Mouse (Mus musculus): Measurements from ENCODE around the gene Vps16.

Gene Vps16

DNA sequence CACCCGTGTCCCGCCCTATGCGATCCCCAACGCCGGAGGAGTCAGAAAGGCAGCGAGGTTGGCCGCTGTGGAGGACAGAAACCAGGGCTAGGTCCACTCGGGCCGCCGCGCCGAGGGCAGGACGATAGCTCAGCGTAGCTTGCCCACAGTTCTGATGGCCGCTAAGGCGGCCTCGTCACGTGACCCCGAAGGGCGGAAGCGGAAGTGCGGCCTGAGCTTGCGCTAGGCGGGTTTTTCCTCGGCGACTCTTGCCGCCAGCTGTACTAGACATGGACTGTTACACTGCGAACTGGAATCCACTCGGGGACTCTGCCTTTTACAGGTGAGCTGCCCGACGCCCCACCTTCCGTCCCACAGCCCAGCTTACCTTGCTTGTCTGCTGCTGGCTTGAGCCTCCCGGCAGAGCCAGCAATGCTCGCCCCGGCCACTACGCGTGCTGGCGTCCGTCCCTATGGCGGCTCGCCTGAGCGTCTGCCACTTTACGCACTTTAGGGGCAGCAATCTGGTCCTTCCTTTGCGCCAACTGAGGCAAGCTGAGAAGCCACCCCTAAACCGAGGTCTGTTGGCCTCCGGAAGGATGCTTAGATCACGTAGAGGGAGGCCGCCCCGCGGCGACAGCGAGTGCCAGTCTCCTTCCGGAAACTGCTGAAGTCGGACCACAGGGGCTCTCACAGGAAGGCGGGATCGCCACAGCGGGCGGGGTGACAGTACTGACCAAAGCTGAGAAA is at the start of gene Vps16, which contains the start of gene Pced1a:
TSS of gene Vps16 (plus strand) at position 214 of the 728 bp plus-strand sequence.
TSS of gene Pced1a (minus strand) at position 576 of the 728 bp plus-strand sequence.
- peak; percentile 89 to 92 for DNase-seq (ENCODE audit: low spot score in 2 of 2)

DNA sequence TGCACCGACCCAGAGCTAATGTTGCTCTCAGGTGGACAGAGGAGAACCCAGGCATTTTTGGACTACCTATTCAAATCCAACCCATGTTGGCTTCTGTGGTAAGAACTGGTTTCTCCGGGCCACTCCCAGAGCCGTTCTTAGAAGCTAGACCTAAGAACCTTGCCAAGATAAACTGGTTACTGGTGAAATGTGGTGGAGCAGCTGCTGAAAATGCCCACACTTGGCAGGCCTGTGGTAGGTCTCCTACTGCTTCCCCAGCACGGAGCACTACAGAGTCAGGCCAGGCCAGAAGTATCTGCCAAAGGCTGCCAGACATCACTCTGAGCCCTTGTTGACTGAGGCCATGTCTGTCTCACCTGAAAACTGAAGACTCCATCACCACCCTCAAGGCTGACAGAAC is 49.2 kb upstream of the Vps16 start:
- DNase-seq (ENCODE audit: low spot score in 2 of 2) = no peak

DNA sequence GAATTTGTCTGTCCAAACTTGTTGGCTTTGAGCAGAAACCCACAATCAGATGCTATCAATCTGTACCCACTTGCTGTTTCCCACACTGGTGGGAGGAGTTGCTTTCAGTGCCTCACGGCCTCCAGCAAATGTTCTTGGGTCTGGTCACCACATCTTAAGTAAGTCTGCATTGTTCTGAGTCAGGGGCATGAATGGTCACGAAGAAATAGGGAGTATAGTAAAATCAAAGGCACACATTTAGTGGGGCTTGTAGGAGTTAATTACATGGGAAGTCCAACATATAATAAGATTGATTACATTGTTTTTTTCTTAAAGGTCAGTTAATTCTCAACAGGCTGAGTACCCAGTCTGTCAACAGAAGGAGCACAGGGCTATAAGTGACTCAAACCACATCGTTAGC is 40.9 kb upstream of the Vps16 start:
- DNase-seq (ENCODE audit: low spot score in 2 of 2) = no peak

- no peak for DNase-seq (ENCODE audit: low spot score in 2 of 2)
These were observed 40.2 kb upstream of the Vps16 start for GRCm38 (mm10) chr2:130383895-130384294.

DNA sequence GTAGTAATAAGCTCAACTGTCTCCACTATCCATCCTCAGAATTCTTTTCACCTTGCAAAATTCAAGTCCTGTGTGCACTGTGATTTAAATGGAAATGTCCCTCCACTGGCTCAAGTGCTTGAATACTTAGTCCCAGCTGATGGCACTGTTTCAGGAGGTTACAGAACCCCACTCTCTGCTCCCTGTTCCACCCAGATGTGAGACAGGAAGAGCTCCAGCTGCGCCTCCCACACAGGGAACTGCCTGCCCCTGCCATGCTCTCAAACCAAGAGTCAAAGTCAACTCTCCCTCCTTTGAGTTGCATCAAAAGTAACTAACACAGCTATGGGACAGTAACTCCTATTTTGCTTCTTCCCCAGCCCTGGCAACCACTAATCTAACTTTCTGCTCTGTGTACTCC is 37.9 kb upstream of the Vps16 start:
- DNase-seq (ENCODE audit: low spot score in 2 of 2) = no peak

GRCm38 (mm10) chr2:130388796-130389195 is 35.3 kb upstream of the Vps16 start:
- DNase-seq (ENCODE audit: low spot score in 2 of 2) = no peak

- DNase-seq (ENCODE audit: low spot score in 2 of 2) = no peak
These were observed 33.0 kb upstream of the Vps16 start for GRCm38 (mm10) chr2:130390993-130391625.

- no peak for DNase-seq (ENCODE audit: low spot score in 2 of 2)
These were observed 31.3 kb upstream of the Vps16 start for GRCm38 (mm10) chr2:130392836-130393235.

- DNase-seq (ENCODE audit: low spot score in 2 of 2) = no peak
These were observed 28.4 kb upstream of the Vps16 start for GRCm38 (mm10) chr2:130395696-130396095.

GRCm38 (mm10) chr2:130397186-130397985 is 26.8 kb upstream of the Vps16 start, which contains the start of gene Cpxm1:
Gene Cpxm1, minus strand, starts transcription at chr2:130397574.
- peak in 1 of 2 experiments; percentile 13 for DNase-seq (ENCODE audit: low spot score in 2 of 2)

- DNase-seq (ENCODE audit: low spot score in 2 of 2) = peak; percentile 35 to 67
These were observed 26.0 kb upstream of the Vps16 start for GRCm38 (mm10) chr2:130398091-130398490.

DNA sequence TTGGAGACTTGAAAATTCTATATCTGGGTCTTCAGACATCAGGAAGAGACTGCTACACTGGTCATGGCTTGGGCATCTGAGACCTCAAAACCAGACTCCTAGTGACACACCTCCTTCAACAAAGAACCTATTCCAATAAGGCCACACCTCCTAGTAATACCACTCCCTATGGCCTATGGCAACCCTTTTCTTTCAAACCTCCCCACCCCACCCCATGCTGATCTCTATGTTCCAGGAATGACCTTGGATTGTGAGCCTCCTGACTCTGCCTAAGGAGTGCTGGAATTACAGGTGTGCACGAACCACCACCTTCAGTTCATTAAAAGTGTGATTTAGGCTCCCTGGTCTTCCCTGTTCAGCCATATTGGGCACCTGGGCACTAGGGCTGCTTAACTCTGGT is 24.1 kb upstream of the Vps16 start:
- DNase-seq (ENCODE audit: low spot score in 2 of 2) = no peak

GRCm38 (mm10) chr2:130401891-130402290 is 22.2 kb upstream of the Vps16 start:
- no peak for DNase-seq (ENCODE audit: low spot score in 2 of 2)

- DNase-seq (ENCODE audit: low spot score in 2 of 2) = no peak
These were observed 19.2 kb upstream of the Vps16 start, which contains the start of the genes Gm28372 and 1700020A23Rik for GRCm38 (mm10) chr2:130404939-130405338. Gene Gm28372, plus strand, starts transcription at chr2:130405239. Gene 1700020A23Rik, plus strand, starts transcription at chr2:130405259.

DNA sequence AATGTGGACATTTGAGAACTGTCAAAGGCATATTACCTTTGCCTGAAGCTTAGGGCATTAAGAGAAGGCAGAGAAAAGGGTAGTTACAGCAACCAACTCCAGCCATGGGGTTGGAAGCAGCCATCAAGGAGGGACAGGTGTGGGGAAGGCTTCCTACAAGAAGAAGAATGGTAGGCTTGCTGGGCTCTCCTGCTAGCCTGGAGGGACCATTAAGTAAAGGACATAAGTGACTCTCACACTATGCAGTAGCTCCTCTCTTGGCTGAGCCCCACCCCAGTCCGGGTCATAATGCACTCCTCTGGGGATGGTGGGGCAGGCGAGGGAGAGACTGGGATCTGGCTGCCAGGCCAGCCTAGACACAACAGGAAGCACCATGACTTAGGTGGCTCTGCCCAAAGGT is 18.0 kb upstream of the Vps16 start, which contains the start of gene Tmem239:
TSS of gene Tmem239 (plus strand) at position 301 of the 400 bp plus-strand sequence.
- no peak for DNase-seq (ENCODE audit: low spot score in 2 of 2)

GRCm38 (mm10) chr2:130408194-130408593 is 15.9 kb upstream of the Vps16 start:
- DNase-seq (ENCODE audit: low spot score in 2 of 2) = no peak

DNA sequence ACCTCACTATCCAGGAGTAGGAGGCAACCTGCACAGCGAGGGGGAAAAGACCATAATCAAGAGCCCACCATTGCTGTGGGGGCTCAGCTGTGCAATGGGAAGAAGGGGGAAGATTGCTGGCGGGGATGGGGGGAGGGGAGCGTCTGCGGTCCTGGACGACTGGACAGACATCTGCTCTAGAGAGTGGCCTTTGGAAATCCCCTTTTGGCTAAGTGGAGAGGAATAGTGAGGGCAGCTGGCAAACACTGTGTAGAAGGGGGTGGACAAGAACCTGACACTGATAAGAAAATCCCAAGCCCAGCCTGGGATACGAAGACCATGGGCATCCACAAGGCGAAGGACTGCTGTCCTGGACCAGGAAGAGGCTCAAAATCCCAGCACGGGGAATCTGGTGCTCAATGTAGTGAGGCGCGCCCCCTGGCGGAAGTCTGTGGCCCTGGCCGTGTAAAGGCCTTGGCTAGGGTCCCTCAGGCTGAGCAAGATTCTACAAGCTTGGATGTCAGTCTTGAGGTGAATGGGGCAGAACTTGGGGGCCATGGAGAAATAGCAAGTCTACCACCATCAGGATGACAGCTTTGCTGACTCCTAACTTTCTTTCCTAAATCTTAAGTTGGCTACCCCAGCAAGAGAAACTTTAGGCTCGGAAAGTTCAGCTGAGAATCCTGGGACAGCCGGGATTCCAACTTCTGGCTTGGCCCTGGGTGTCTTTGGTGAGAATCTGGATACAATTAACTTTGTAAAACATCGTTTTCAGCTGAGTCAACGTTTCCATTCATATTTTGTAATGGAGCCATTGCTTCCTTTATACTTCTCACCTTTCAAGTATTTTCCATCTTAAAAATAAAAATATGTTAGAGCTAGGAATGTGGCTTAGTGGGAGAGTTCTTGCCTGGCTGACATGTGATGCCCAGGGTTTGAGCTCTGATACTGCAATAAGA is 12.3 kb upstream of the Vps16 start:
- peak; percentile 67 to 81 for DNase-seq (ENCODE audit: low spot score in 2 of 2)

DNA sequence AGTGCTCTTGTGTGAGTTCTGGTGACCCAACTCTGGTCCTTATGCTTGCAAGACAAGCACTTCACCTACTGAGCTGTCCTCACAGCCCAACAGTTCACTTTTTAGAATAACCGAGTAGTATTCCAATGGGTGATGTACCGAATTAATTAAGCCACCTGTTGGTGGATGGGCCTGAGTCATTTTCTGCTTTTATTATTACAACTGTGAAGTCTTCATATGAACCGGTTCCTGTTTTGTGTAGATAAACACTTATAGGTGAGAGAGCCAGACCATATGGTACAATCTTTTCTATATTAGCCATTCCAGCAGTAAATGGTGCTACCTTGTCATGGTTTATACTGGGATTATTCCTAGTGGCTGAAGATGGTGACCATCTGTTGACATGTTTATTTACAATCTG is 11.4 kb upstream of the Vps16 start:
- no peak for DNase-seq (ENCODE audit: low spot score in 2 of 2)

DNA sequence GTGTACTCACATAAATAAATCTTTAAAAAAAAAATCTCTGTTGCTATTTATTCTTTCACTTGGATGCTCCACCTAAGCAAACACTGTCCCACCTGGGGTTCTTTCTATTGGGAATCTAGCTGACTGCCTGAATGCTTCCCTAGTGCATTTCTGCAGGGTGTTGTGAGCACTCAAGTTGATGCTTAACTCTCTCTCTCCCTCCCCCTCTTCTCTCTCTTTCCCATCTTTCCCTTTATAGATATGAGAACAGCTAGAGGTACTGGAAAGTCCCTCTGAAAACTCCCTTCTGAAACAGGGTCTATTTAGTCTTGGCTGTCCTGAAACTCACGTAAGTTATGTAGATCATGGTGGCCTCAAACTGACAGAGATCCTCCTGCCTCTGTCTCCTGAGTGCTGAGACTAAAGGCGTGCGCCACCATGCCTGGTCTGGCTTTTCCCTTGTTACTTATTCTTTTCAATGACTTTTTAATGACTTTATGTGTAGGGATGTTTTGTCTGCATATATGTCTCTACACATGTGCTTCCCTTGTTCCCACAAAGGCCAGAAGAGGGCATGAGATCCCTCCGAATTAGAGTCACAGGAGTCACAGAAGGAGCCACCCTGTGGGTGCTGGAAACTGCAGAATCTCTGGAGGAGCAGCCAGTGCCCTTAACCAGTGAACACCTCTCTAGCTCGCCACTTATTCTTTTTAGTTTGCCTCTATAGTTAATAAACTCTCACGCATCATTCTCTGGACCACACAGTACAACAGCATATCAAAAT is 9.9 kb upstream of the Vps16 start:
- no peak for DNase-seq (ENCODE audit: low spot score in 2 of 2)

All from urinary bladder, postnatal 36 days (tissue).